Mouse (Mus musculus): ENCODE measurements around the gene Chd3. TPM values are rescaled to one million over a fixed set of nuclear protein-coding genes. Genes with fewer than 3 reads are reported as not detected.

The Chd3 gene
- total and polyA plus RNA-seq, 3 experiments = 31.9 to 92.0 (median 66.4) TPM

DNA sequence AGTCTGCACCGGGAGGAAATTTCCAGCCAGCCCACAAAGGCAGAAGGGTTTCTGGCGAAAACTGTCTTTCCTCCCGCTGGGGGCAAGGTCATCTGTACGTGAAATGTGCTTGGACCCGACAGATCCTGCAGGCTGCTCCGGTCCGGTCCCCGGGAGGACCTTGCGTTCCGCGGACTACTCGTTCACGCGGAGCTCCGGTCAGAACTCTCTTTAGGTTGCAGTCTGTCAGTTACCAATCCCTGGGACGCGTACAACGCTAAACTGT lies 40.8 kb upstream of the Chd3 start:
- peaks cover 28 to 50% of the 10 kb centered on the region in 2 experiments for H3K4me1 ChIP-seq (ENCODE audit: control insufficient read depth in 1 of 2, insufficient read depth in 2 of 2)
- H3K79me2 ChIP-seq (replicated peaks; ENCODE audit: control insufficient read depth, extremely low read depth, insufficient read depth, poor library complexity, severe bottlenecking) = peaks cover 7% of the 10 kb centered on the region; the same call in 1 of the 2 replicates
- in situ Hi-C loops (cut with MboI; ENCODE audit: low pct_ligation_motif_present, low pct_unique_long_range_greater_than_20kb, low sequenced_read_pairs) = no loop called here
- dilution Hi-C loops (cut with MboI; ENCODE audit: extremely low pct_ligation_motif_present, extremely low pct_unique_long_range_greater_than_20kb, low sequenced_read_pairs) = no loop called here
- H3K27ac ChIP-seq (ENCODE audit: insufficient read depth, low read depth) = peak overlapping the region; percentile 96
- peak overlapping the region; percentile 90 for H3K9ac ChIP-seq (ENCODE audit: insufficient read depth, low read depth)
- no peak for DNase-seq (ENCODE audit: extremely low read depth)
- peaks cover 7% of the 10 kb centered on the region for H3K27me3 ChIP-seq (replicated peaks)
- peaks cover 25 to 31% of the 10 kb centered on the region in 2 experiments for H3K36me3 ChIP-seq (replicated peaks in 1 of 2; ENCODE audit: control insufficient read depth in 1 of 2, insufficient read depth in 1 of 2, low read length in 1 of 2)
- TF ChIP-seq MAX (IDR thresholded peaks at IDR 0.05; ENCODE audit: low read length) (0 out of 2 replicates have a peak, but pooled peaks have one; percentile 37), NELFE (IDR thresholded peaks at IDR 0.05; ENCODE audit: low read depth, low read length) (0 out of 2 replicates have a peak, but pooled peaks have one; percentile 4), KAT2A (IDR thresholded peaks at IDR 0.05; ENCODE audit: insufficient replicate concordance, low read length) (no peak), ZMIZ1 (IDR thresholded peaks at IDR 0.05; ENCODE audit: low read depth, low read length) (0 out of 2 replicates have a peak, but pooled peaks have one; percentile 15)
- H3K4me3 ChIP-seq (replicated peaks in 1 of 3; ENCODE audit: low read depth in 2 of 3, low read length in 2 of 3, poor library complexity in 1 of 3) = peak overlapping the region; percentile 60 to 73 (median 67)
- peak overlapping the region; percentile 80 for H3K4me2 ChIP-seq (ENCODE audit: insufficient read depth, low read depth, poor library complexity, severe bottlenecking)
- no peaks in the 10 kb centered on the region for H3K9me3 ChIP-seq (replicated peaks; ENCODE audit: low read length)

DNA sequence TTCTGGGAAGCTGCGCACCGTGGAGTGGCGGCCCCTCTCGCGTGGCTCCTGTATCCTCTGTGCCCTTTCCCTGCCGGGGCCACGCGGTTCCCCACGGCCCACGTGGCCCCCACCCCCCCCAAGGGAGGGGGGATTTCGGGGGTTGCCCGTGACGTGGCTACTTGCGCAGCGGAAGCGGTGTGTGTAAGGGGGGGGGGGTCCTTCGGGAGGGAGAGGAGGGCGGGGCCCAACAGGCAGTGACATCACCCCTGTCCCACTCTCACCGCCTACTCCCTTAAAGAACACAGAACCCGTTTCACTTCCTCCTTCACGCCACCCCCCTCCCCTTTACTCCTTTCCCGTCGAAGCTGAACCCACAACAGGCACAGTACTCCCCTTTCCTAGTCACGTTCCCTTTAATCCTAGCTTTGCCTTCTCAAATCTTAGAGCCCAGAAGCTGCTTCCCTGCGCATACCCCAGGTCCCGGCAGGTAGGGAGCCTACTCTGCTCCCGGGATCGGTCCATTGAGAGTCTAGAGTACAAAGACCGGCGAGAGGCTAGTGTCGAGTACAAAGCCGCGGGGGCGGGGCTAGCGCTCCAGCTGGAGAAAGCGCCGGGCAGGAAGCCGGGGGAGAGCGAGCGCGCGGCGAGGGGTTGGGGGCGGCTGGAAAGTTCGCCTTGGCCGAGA lies 40.3 kb upstream of the Chd3 start:
- Histone ChIP-seq H3K27me3 (replicated peaks) (peaks cover 7% of the 10 kb centered on the region), H3K79me2 (replicated peaks; ENCODE audit: control insufficient read depth, extremely low read depth, insufficient read depth, poor library complexity, severe bottlenecking) (peaks cover 7% of the 10 kb centered on the region; the same call in 1 of the 2 replicates), H3K36me3 (replicated peaks in 1 of 2; ENCODE audit: control insufficient read depth in 1 of 2, insufficient read depth in 1 of 2, low read length in 1 of 2) (peaks cover 29 to 36% of the 10 kb centered on the region in 2 experiments), H3K9me3 (replicated peaks; ENCODE audit: low read length) (no peaks in the 10 kb centered on the region), H3K4me1 (ENCODE audit: control insufficient read depth in 1 of 2, insufficient read depth in 2 of 2) (peaks cover 28 to 46% of the 10 kb centered on the region in 2 experiments), H3K4me3 (replicated peaks in 1 of 3; ENCODE audit: low read depth in 2 of 3, low read length in 2 of 3, poor library complexity in 1 of 3) (peak overlapping the region; percentile 60 to 73 (median 67)), H3K4me2 (ENCODE audit: insufficient read depth, low read depth, poor library complexity, severe bottlenecking) (peak overlapping the region; percentile 80), H3K9ac (ENCODE audit: insufficient read depth, low read depth) (peak overlapping the region; percentile 90), H3K27ac (ENCODE audit: insufficient read depth, low read depth) (peak overlapping the region; percentile 96)
- in situ Hi-C loops (cut with MboI; ENCODE audit: low pct_ligation_motif_present, low pct_unique_long_range_greater_than_20kb, low sequenced_read_pairs) (loop anchor here (10.0 kb wide), 1 partner anchor 115 kb away; no protein-coding TSS in a partner anchor), dilution Hi-C loops (cut with MboI; ENCODE audit: extremely low pct_ligation_motif_present, extremely low pct_unique_long_range_greater_than_20kb, low sequenced_read_pairs) (no loop called here)
- peak; percentile 95 for DNase-seq (ENCODE audit: extremely low read depth)
- TF ChIP-seq CHD1 (IDR thresholded peaks at IDR 0.05; ENCODE audit: low read depth, low read length) (no peak), UBTF (IDR thresholded peaks at IDR 0.05; ENCODE audit: low read depth, low read length) (peak; percentile 53; the same call in 1 of the 2 replicates), SMC3 (IDR thresholded peaks at IDR 0.05; ENCODE audit: low read depth, low read length) (no peak), NRF1 (IDR thresholded peaks at IDR 0.05; ENCODE audit: low read depth, low read length) (peak; percentile 34; the same call in 1 of the 2 replicates), PAX5 (IDR thresholded peaks at IDR 0.05; ENCODE audit: low read length) (no peak), MAX (IDR thresholded peaks at IDR 0.05; ENCODE audit: low read length) (peak; percentile 92), TCF12 (IDR thresholded peaks at IDR 0.05; ENCODE audit: low read depth, low read length) (peak; percentile 54), JUN (IDR thresholded peaks at IDR 0.05; ENCODE audit: insufficient read depth, low read depth, low read length) (peak; percentile 79), CHD2 (IDR thresholded peaks at IDR 0.05; ENCODE audit: low read length) (peak; percentile 90), USF1 (IDR thresholded peaks at IDR 0.05; ENCODE audit: low read depth, low read length) (peak; percentile 72), GABPA (IDR thresholded peaks at IDR 0.05; ENCODE audit: insufficient replicate concordance, low read depth, low read length) (no peak), HCFC1 (IDR thresholded peaks at IDR 0.05; ENCODE audit: low read depth, low read length) (peak; percentile 64), IRF4 (IDR thresholded peaks at IDR 0.05; ENCODE audit: low read depth, low read length) (peak; percentile 97), MAFK (IDR thresholded peaks at IDR 0.05; ENCODE audit: insufficient replicate concordance, low read length) (no peak), KAT2A (IDR thresholded peaks at IDR 0.05; ENCODE audit: insufficient replicate concordance, low read length) (0 out of 2 replicates have a peak, but pooled peaks have one; percentile 45), ELF1 (IDR thresholded peaks at IDR 0.05; ENCODE audit: low read depth, low read length) (peak; percentile 76), RCOR1 (conservative IDR thresholded peaks at IDR 0.05; ENCODE audit: low read depth, low read length) (peak; percentile 64; the same call in 1 of the 2 replicates), EP300 (IDR thresholded peaks at IDR 0.05; ENCODE audit: low read length) (peak; percentile 82; the same call in 1 of the 2 replicates), USF2 (conservative IDR thresholded peaks at IDR 0.05; ENCODE audit: low read depth, low read length) (no peak), BHLHE40 (IDR thresholded peaks at IDR 0.05; ENCODE audit: low read depth, low read length) (peak; percentile 94), ETS1 (conservative IDR thresholded peaks at IDR 0.05; ENCODE audit: low read depth, low read length) (peak; percentile 99), MYC (IDR thresholded peaks at IDR 0.05; ENCODE audit: low read depth, low read length) (peak; percentile 96; the same call in 1 of the 2 replicates), POLR2AphosphoS2 (IDR thresholded peaks at IDR 0.05; ENCODE audit: low read depth, low read length) (no peak; the same call in 1 of the 2 replicates), MEF2A (IDR thresholded peaks at IDR 0.05; ENCODE audit: borderline replicate concordance, low read depth, low read length) (peak; percentile 79), POLR2A (IDR thresholded peaks at IDR 0.05; ENCODE audit: low read depth, low read length) (0 out of 2 replicates have a peak, but pooled peaks have one; percentile 36), SIN3A (IDR thresholded peaks at IDR 0.05; ENCODE audit: low read length) (peak; percentile 95), RAD21 (IDR thresholded peaks at IDR 0.05; ENCODE audit: low read depth, low read length) (no peak), MAZ (IDR thresholded peaks at IDR 0.05; ENCODE audit: low read depth, low read length) (peak; percentile 100), NELFE (IDR thresholded peaks at IDR 0.05; ENCODE audit: low read depth, low read length) (peak; percentile 31; the same call in 1 of the 2 replicates)

Measured in CH12.LX (cell line).